Mouse (Mus musculus) neural tube, embryonic 14.5 days (tissue): ENCODE data around the gene Atat1. TPM values are rescaled to one million over a fixed set of nuclear protein-coding genes. Genes with fewer than 3 reads are reported as not detected.

Experiments used
- ATAC-seq: fragments of 200-750 bp; cut with Nextera tagmentation; 2 replicates; pipeline ENCODE4 v1.8.0; 2017; ENCODE audit warnings: low read depth, mild to moderate bottlenecking, moderate TSS enrichment, moderate library complexity
- H3K27ac ChIP-seq: fragments of 300-500 bp; sonication (generic); 2 replicates; pipeline ENCODE4 v1.5.1; 2014; ENCODE audit warnings: low read depth, mild to moderate bottlenecking, control low read depth, low read length, moderate library complexity, mixed read lengths
- H3K27me3 ChIP-seq: fragments of 300-500 bp; sonication (generic); 2 replicates; pipeline ENCODE4 v1.6.1; 2014; ENCODE audit warnings: low read length; ENCODE audit not compliant: control insufficient read depth, insufficient read depth
- H3K36me3 ChIP-seq: fragments of 300-500 bp; sonication (generic); 2 replicates; pipeline ENCODE4 v1.6.1; 2014; ENCODE audit warnings: low read length, mixed read lengths; ENCODE audit not compliant: control insufficient read depth, insufficient read depth
- H3K4me1 ChIP-seq: fragments of 300-500 bp; sonication (generic); 2 replicates; pipeline ENCODE4 v1.6.1; 2014; ENCODE audit warnings: low read length; ENCODE audit not compliant: control insufficient read depth, insufficient read depth
- H3K4me2 ChIP-seq: fragments of 300-500 bp; sonication (generic); 2 replicates; pipeline ENCODE4 v1.6.1; 2014; ENCODE audit warnings: mild to moderate bottlenecking, low read depth, low read length, control low read depth
- H3K4me3 ChIP-seq: fragments of 300-500 bp; sonication (generic); 2 replicates; pipeline ENCODE4 v1.5.1; 2014; ENCODE audit warnings: low read depth, low read length, control low read depth, mixed read lengths
- H3K9ac ChIP-seq: fragments of 300-500 bp; sonication (generic); replicated peaks from 2 replicates; pipeline ENCODE4 v1.6.1; 2014; ENCODE audit warnings: low read depth, mild to moderate bottlenecking, control low read depth, low read length, mixed read lengths
- H3K9me3 ChIP-seq: fragments of 300-500 bp; sonication (generic); 2 replicates; pipeline ENCODE4 v1.6.1; 2016; ENCODE audit warnings: low read length; ENCODE audit not compliant: control insufficient read depth
- WGBS: fragments of 180-500 bp; shearing (Covaris S2); extraction: QIAGEN DNeasy Blood & Tissue Kit; methylation state at CpG from one replicate; pipeline ENCODE4 v1.1.7; 2014; 5-methylcytosine and 5-hydroxymethylcytosine counted together
- polyA plus RNA-seq: library from polyadenylated mRNA; unstranded; fragments of >200 nt; fragmentation: Nextera tagmentation; extraction: Ambion mirVana; gene quantifications from 2 replicates; pipeline ENCODE4 v1.2.1, GENCODE M21; 2014

The Atat1 gene
- polyA plus RNA-seq, 1 experiment from 2014 or later: 481 TPM

DNA sequence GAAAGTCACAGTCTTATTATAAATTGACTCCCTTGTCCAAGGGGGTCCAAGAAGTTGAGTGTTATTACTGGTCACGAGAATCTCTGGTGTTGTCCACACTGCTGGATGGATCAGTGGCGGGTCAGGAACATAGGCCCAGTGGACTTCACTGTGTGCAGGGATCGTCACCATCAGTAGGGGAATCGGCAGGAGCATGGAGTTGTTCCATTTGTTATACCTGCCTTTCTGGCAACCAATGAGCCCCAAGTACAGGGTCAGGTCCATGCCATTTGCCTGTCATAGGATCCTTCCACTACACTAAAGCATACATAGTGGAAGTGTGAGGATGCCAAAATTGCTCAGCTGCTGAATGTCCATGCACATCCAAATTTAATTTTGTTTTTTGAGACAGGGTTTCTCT lies 22.7 kb upstream of the Atat1 start:
- Histone ChIP-seq H3K9ac (no peak overlapping the region), H3K4me1 (no peaks in the 10 kb centered on the region), H3K36me3 (peaks cover 30% of the 10 kb centered on the region), H3K4me3 (no peak overlapping the region), H3K27me3 (no peaks in the 10 kb centered on the region), H3K4me2 (no peak overlapping the region), H3K27ac (no peak overlapping the region), H3K9me3 (no peaks in the 10 kb centered on the region)
- no peak for ATAC-seq
- 91% methylated on average over 4 of the region's 4 CpGs for WGBS

DNA sequence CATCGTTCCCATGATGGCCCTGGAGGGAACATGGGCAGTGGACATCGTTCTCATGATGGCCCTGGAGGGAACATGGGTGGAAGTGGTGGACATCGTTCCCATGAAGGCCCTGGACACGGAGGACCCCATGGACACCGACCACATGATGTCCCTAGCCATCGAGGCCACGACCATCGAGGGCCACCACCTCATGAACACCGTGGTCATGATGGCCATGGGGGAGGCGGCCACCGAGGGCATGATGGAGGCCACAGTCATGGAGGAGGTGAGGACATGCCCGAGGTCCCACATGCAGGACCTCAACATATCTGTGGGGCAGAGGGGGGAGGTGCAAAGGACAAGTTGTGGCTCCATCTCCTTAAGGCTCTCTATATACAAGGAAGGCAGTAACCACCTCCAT lies 20.8 kb upstream of the Atat1 start:
- no peak for ATAC-seq
- H3K36me3 ChIP-seq: peaks cover 45% of the 10 kb centered on the region

DNA sequence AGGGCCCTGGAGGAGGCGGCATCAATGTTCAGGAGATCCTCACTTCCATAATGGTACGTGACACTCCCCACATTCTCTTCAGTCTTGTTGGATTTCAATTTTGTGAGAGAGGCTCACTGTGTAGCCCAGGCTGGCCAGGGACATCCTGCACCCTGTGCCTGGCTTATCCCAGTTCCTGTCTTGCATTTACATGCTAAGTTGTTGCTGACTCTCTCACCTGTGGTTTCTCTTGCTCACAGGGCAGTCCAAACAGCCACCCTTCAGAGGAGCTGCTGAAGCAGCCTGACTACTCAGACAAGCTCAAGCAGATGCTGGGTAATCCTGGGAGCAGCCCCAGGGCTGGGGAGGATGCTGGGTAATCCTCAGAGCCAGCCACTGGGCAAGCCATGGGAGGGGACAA lies 19.7 kb upstream of the Atat1 start:
- Histone ChIP-seq H3K27ac (no peak overlapping the region), H3K4me1 (no peaks in the 10 kb centered on the region), H3K4me2 (no peak overlapping the region), H3K9ac (no peak overlapping the region), H3K4me3 (no peak overlapping the region), H3K9me3 (no peaks in the 10 kb centered on the region), H3K36me3 (peaks cover 52% of the 10 kb centered on the region), H3K27me3 (no peaks in the 10 kb centered on the region)
- WGBS: 98% methylated on average over 2 of the region's 2 CpGs
- no peak for ATAC-seq

More for the DNA sequence above, 20.8 kb upstream of the Atat1 start:
- no peak overlapping the region for H3K4me2 ChIP-seq
- no peak overlapping the region for H3K9ac ChIP-seq
- whole genome bisulfite sequencing: 97% methylated on average over 12 of the region's 12 CpGs
- no peak overlapping the region for H3K4me3 ChIP-seq
- no peaks in the 10 kb centered on the region for H3K9me3 ChIP-seq
- H3K4me1 ChIP-seq: no peaks in the 10 kb centered on the region
- H3K27me3 ChIP-seq: no peaks in the 10 kb centered on the region
- no peak overlapping the region for H3K27ac ChIP-seq

DNA sequence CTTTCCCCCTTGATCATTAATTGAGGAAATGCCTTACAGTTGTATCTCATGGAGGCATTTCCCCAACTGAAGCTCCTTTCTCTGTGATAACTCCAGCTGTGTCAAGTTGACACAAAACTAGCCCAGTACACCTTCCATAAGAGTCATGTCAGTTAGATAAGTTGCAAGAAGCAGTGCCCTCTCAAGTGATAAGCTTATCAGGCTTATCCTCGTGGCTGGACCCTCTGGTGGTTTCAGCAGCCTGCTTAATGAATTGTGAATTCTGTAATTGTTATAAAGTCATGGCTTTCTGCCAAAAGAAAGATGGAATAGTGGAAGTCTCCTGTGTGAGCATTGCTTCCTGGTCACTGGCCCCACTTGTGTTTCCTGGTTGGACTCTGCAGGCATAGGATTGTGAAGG lies 17.6 kb upstream of the Atat1 start:
- H3K9ac ChIP-seq: no peak overlapping the region
- no peak for ATAC-seq
- no peak overlapping the region for H3K4me2 ChIP-seq
- H3K9me3 ChIP-seq: no peaks in the 10 kb centered on the region
- H3K4me3 ChIP-seq: no peak overlapping the region
- no peak overlapping the region for H3K27ac ChIP-seq
- WGBS: 78% methylated on average over 1 of the region's 1 CpGs
- H3K27me3 ChIP-seq: no peaks in the 10 kb centered on the region
- H3K4me1 ChIP-seq: no peaks in the 10 kb centered on the region
- peaks cover 62% of the 10 kb centered on the region for H3K36me3 ChIP-seq

DNA sequence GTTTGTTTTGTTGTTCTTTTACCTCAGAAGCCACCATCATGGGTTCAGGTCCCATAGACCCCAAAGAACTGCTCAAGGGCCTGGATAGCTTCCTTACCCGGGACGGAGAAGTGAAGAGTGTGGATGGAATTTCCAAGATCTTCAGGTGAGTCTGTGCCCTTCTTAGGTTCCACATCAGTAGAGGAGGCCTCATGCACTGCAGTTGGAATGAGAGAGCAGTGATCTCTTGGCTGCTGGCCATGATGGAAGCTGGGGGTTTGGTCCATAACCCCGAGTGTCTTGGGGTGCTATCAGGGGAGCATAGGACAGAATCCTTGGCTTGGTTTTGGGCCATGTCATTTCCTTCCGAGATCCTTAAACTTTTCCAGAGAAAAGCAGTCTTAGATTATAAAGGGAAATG lies 13.4 kb upstream of the Atat1 start:
- Histone ChIP-seq H3K9me3 (no peaks in the 10 kb centered on the region), H3K27me3 (no peaks in the 10 kb centered on the region), H3K4me1 (peaks cover 18% of the 10 kb centered on the region), H3K4me3 (no peak overlapping the region), H3K27ac (no peak overlapping the region), H3K36me3 (peaks cover 39% of the 10 kb centered on the region), H3K9ac (no peak overlapping the region), H3K4me2 (no peak overlapping the region)
- WGBS: 97% methylated on average over 4 of the region's 4 CpGs
- ATAC-seq: no peak

DNA sequence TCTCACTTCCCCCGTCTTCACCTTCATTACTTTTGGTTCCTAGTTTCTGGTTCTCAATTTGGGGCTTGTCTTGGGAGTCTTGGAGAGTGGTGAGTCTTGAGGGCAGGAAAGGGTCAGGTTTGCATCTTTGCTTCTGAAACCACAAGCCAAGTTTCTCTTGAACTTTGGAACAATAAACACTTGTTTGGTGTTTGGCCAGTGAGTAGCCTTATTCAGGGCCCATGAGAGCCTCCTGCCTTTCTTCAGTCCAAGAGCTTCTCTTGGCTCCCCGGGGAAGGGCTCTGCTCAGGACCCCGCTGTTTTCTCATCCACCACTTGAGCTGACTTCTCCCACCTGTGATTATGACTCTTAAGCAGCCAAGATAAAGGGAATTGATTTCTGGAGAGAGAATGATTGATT lies 12.7 kb upstream of the Atat1 start:
- WGBS: 85% methylated on average over 3 of the region's 3 CpGs
- ATAC-seq: no peak
- peaks cover 32% of the 10 kb centered on the region for H3K36me3 ChIP-seq
- peaks cover 18% of the 10 kb centered on the region for H3K4me1 ChIP-seq
- no peaks in the 10 kb centered on the region for H3K27me3 ChIP-seq
- no peak overlapping the region for H3K9ac ChIP-seq
- H3K4me2 ChIP-seq: no peak overlapping the region
- no peak overlapping the region for H3K4me3 ChIP-seq
- no peaks in the 10 kb centered on the region for H3K9me3 ChIP-seq
- no peak overlapping the region for H3K27ac ChIP-seq

DNA sequence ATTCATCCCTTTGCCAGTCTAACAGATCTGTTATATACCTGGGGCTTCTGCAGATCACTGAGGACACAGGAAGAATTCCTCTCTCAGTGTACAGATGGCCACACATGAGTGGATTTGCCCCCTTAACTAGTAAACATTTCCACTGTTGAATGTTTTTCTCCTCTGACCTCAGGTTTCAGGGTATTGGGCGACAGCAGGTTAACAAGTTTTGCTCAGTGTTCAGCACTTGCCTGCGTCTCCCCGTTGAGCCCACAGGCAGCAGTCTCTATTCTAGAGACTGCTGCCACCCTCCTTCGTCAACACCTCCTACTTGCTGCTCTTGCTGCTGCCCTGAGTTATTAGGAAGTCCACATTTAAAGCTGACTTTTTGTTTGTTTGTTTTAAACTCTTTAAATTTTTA lies 11.8 kb upstream of the Atat1 start:
- Histone ChIP-seq H3K27me3 (no peaks in the 10 kb centered on the region), H3K4me2 (no peak overlapping the region), H3K9ac (0 out of 2 replicates have a peak overlapping the region, but pooled peaks have one; percentile 26), H3K36me3 (peaks cover 26% of the 10 kb centered on the region), H3K4me1 (peaks cover 18% of the 10 kb centered on the region), H3K4me3 (no peak overlapping the region), H3K27ac (no peak overlapping the region), H3K9me3 (no peaks in the 10 kb centered on the region)
- no peak for ATAC-seq
- 88% methylated on average over 4 of the region's 4 CpGs for WGBS

DNA sequence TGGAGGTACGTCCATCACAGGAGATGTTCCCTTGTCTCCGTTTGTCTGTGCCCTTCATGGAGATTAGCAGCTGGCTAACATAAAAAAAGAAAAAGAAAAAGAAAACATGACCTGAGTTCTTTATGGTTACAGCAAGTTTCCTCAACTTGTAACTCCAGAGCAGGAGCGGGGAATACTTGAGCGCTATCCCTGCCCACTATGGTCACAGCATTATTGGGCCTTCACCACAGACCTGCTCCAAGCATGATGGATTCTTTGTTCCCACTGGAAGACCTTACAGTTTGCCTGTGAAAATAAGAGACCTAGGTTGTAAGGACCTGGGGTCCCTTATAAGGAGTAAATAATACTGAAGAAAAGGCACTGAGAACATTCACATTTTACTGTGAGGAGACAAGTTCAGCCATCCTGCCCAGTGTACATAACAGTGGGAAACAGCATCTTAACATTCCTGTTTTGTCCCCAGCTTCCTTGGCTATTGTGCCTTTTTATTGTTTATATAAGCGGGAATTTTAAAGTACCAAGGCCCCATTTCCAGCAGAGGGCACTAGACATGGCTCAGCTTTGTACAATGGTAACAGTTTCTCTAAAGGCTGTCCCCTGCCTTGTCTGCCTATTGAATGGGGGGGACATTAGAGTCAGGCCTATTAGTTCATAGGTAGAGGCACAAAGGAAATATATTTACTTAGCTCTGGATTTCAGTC lies 11.1 kb upstream of the Atat1 start:
- Histone ChIP-seq H3K9ac (no peak overlapping the region; the same call in 1 of the 2 replicates), H3K4me1 (peaks cover 18% of the 10 kb centered on the region), H3K4me2 (peak overlapping the region; percentile 69), H3K9me3 (no peaks in the 10 kb centered on the region), H3K27me3 (no peaks in the 10 kb centered on the region), H3K27ac (peak overlapping the region; percentile 97), H3K4me3 (no peak overlapping the region), H3K36me3 (peaks cover 19% of the 10 kb centered on the region)
- no peak for ATAC-seq
- 68% methylated on average over 5 of the region's 5 CpGs for WGBS

DNA sequence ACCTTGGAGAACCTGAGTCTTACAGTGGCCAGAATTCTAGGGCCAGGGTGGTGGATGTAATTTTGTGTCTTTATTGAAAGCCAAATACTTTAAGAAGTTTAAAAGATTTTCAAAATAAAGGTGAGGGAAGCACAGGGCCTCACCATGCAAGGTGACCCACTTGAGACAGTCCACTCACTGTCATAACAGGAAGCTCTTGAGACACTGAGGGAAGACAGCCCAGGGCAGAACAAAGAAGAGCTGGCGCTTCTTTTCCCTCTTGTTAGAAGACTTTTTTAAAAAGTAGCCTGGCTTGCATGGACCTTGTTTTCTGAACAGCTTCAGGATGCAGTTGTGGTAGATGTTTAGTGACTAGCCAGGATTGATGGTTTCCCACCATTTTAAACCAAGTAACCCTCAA lies 10.5 kb upstream of the Atat1 start:
- peak overlapping the region; percentile 99; the same call in 1 of the 2 replicates for H3K9ac ChIP-seq
- peak overlapping the region; percentile 97 for H3K27ac ChIP-seq
- H3K4me1 ChIP-seq: peaks cover 20% of the 10 kb centered on the region
- WGBS: 81% methylated on average over 1 of the region's 1 CpGs
- peak overlapping the region; percentile 69 for H3K4me2 ChIP-seq
- ATAC-seq: no peak
- peaks cover 17% of the 10 kb centered on the region for H3K36me3 ChIP-seq
- no peaks in the 10 kb centered on the region for H3K27me3 ChIP-seq
- peak overlapping the region; percentile 66 for H3K4me3 ChIP-seq
- H3K9me3 ChIP-seq: no peaks in the 10 kb centered on the region
